Mouse (Mus musculus) megakaryocyte progenitor cell, adult 5-6 weeks (primary cell): ENCODE results near the gene Rbm34. TPM values are rescaled to one million over a fixed set of nuclear protein-coding genes. Genes with fewer than 3 reads are reported as not detected.

ENCODE experiments used
- total RNA-seq, 2 experiments: library from RNA; stranded (forward) in 1 of 2; stranded (reverse) in 1 of 2; fragments of 157-497, 149-512 nt in 1 of 2; fragments of 200-1000 nt in 1 of 2; gene quantifications; 2 replicates each; pipeline versions ENCODE4 v1.2.3 to v1.2.4; 2015 to 2017

Gene Rbm34
- total RNA-seq, 2 experiments from 2014 or later: 35.8 to 52.3 TPM

Other genes with a start within 250 kb of the Rbm34 start
- gene Tomm20, start 25.2 kb downstream of the Rbm34 start, total RNA-seq (2015): 118 and 141 TPM in 2 replicates
- 182 and 238 TPM in 2 replicates for gene Tomm20, start 25.2 kb downstream of the Rbm34 start, total RNA-seq (2017)
- not detected in 2 replicates for gene Pard3, start 92.8 kb upstream of the Rbm34 start, total RNA-seq (2015)
- gene Pard3, start 92.8 kb upstream of the Rbm34 start, total RNA-seq (2017): not detected in 2 replicates